Mouse (Mus musculus): ENCODE measurements around the gene Dedd2. TPM values are rescaled to one million over a fixed set of nuclear protein-coding genes. Genes with fewer than 3 reads are reported as not detected.
"Not testable (repeated sequence)": the region's sequence is repeated elsewhere in the genome, so short reads cannot be mapped to it uniquely, and the experiment has no call there.

The Dedd2 gene
- 10 to 100 TPM; 24.6 to 26.2 (median 25.0) TPM for polyA plus RNA-seq (2017; shearing (Covaris generic))

DNA sequence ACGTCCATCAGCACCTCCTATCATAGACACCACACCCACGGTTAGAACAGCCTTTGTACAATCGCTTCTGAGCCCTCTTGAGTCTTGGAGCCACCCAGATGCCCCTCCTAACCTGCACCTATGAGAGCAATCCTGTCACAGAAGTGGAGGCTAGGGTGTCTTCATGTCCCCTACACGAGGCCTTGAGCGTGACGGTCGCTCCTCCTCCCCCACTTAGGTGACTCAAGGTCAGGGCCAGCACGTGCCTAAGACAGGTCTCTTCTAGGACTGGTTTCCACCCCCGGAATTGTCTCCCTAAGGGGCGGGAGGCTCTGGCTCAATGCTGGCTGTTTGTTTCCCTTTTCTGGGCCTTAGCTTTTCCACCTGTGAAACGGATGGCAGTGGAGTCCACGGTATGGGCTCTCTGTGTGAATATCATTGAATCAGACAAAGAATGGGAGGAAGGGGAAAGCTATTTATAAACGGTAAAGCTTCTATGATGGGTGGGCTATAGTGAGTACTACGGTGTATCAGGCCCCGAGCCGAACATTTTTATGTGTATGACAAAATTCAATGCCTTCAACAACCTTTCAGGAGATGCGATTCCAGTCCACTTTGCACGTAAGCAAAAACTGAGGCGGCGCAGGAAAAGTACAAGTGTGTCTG lies at the start of gene Dedd2:
Dedd2 (minus strand) TSS at position 159 of the 645 bp plus-strand sequence.
- no peak for ATAC-seq

DNA sequence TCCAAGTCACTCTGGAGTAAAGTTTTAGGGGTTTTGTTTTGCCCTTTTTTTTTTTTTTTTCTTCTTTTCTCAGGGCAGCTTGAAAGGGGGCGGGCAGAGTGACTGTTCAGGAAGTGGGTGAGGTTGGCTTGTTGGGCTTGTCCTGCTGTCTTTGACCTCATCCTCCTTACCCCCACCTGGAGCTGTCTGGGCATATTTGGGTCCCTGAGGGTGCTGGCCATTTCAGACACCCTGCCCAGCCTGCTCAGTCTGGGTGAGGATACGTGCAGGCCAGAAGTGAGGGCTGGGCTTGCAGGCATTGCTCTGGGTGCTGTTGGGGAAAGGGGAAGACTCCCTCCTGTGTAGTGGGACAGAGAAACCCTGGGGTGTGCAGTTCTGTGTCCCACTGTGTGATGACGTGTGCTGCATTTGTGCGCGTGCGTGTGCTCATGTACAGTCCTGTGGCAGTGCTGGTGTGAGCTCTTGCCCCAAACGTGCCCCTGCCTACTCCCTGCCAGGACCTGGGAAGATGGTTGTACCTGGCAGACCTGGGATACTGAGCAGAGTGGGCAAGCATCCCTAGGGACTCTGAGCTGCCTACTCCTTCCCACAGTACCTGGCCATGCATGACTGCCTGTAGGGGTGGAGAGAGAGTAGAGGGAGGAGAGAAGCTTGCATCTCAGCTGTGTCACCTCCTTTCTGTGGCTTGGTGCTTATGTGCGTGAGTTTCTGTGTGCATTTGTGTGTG lies 49.3 kb upstream of the Dedd2 start:
- no peak for ATAC-seq

DNA sequence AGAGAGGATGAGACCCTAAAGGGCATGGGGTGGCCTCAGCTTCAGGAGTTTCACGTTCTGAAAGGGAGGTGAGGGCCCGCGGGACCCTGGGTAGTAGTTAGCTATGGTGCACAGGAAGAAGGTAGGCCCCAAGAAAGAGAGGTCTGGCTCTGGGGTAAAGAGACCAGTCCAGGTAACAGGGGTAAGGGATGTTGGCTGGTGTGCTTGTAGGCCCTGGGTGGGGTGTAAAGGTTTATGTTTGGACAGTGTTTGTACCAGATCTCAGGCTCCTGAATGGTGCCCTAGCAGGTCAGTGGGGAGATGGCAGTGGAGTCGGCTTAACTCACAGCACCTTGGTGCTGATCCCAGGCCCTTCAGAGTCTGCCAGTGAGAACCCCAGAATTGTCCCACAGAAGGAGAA lies 48.6 kb upstream of the Dedd2 start:
- no peak for ATAC-seq

DNA sequence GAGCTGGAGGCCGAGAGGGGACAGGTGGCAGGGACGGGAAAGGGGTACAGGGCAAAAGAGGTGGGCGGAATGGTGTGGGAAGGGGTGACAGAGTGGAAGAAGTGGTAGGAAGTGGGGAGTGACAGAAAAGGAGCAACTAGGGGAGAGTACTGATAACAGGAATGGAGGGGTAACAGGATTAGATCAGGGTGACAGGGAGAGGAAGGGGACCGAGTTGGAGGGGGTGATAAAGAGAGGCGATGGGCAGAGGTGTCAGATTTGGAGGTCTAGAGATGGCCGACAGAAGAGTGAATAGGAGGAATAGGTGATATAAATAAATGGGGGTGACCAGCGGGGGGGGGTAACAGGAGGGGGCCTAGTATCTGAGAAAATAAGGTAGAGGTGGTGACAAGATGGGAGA lies 48.2 kb upstream of the Dedd2 start:
- ATAC-seq, result no peak

DNA sequence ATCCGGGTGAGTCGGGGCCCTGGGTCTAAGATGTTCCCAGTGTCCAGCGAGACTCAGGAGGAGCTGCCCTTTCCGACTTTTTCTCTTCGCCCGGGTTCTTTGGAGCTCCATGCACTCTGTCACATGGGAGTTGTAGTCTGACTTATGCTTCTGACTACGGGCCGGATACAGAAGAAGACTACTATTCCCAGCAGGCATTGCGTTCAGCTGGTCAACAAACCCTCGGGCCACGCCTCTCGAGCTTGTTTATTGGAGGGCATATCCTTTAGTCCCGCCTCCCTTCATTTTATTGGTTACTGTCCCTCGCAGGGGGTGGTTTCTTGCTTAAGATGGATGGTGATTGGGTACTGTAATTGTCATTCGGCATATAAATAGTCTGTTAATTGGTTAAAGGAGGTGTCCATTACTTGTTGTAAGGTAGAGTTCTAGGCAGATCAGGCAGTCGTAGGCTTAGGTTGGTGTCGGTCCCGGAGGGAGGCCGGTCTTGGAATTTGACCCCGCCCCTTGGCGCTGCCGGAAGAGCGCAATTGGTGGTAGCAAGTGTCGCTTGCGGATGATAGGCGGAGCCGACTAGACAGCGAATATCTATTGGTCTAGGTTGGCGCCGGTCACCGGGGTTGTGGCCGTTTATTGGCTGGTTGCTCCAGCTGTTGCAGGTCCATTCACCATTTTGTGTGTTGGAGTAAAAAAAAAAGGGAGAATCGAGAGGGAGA lies 47.5 kb upstream of the Dedd2 start:
- ATAC-seq, result peak; percentile 82

DNA sequence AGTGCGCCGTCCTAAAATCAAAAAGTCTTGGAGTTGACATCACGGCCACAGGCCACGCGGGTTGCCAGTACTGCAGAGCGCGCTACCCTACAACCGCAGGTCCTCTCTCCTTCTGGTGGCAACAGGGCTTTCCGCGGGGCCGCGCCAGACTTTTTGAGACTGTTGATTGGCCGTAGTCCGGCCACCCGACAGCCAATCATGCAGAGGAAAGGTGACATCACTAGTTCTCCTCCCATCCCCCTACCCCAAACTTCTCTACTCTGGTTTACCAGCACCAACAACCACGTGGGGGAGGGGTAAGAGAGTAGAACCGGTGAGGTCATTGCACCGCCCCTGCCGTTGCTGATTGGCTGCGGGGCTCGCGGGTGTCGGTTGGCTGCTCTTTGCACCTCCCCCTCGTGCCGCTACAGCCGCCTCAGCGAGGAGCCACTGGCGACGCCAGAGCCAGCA lies 46.9 kb upstream of the Dedd2 start, which contains the start of gene Cic:
Cic (plus strand) TSS at position 404 of the 450 bp plus-strand sequence.
- ATAC-seq, result peak; percentile 69

DNA sequence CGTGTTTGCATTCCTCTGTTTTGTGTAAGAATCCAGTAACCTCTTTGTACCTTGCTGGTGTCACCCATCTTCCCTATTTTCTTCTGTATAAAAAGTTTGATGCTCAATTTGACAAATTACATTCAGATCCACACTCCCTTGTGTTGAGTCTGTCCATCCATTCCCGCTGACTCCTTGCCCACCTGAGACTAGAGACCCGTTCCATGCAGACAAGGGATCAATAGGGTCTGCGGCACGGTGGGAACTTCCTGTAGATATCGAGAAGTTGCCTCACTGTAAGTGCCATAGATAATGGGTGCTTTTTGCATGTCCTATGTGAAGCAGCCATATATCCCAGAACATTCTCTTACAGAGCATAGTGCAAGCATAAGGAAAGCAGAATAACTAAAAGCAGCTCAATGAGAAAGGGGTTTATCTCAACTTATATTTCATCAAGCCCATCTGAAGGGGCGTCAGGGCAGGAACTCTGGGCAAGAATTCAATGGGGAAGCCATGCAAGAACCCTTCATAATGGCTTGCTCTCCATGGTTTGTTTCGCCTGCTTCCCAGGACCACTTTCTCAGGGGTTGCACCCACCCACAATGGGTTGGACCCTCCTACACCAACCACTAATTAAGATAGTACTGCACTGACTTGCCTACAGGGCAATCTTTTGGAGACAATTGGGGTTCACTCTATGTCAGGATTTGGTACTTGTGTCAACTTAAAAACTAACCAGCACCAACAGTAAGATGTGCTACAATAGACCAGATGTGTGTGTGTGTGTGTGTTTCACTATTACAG lies 46.0 kb upstream of the Dedd2 start:
- ATAC-seq, result no peak

DNA sequence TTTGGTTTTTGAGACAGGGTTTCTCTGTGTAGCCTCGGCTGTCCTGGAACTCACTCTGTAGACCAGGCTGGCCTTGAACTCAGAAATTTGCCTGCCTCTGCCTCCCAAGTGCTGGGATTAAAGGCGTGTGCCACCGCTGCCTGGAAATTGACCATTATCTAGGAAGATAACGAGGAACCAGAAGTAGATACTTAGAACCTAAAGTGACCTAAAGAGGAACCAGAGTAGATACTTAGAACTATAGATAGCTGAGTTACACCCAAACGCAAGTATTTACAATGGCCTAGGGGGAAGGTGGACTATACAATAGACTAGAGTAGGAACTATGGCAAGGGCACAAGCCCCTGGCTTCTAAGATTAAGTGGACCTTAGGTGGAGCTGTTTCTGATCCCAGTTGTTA lies 45.3 kb upstream of the Dedd2 start:
- not testable (repeated sequence) for ATAC-seq

DNA sequence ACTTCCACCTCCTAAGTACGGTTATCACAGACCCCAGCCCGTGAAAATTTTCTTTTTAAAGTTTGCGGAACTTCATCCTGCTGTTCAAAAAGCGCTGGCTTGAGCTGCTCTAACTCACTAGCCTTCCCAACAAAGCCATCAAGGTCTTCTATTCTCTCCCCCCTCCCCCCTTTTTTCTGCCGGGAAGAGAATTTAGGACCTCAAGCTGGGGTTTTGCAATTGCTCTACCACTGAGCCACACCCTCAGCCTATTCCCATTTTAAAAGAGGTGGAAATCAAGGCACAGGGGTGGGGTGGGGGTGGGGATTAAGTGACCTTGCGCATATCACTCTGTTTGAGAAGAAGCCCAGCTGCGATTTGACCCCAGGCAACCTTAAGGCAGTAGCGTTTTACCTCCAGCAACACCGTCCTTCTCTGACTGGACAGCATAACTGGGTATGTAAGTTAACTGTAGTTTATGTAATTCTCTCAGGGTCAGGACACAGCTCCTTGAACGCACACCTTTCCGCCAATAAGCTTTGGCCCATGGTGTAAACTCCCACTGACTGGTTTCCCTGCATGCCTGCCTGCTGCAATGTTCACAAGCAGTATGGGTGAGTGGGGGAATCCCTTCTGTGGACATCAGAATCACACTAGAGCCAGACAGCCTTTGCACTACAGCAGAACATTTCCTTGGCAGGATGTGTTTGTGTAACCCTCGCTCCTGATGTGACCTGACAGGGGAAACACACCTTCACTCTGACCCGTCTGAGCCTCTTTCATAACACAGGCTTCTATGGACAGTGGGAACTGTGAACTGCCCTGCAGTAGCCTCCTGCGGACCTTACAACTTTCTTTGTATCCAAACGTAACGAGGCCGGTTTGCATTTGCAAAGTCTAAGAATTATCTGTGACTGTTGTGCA lies 43.8 kb upstream of the Dedd2 start:
- ATAC-seq, result no peak

DNA sequence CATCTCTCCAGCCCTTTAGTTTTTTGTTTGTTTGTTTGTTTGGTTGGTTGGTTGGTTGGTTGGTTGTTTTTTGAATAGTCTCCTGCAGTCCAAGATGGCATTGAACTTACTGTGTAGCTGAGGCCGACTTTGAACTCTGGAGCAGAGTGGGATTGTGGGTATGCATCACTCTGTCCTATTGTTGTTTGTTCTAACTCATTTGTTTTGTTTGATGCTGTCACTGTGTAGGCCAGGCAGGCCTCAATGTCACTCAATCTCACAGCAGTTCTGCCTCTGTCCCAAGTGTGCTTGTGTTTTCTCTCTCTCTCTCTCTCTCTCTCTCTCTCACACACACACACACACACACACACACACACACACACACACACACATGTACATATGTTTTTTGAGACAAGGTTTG lies 41.5 kb upstream of the Dedd2 start:
- no peak for ATAC-seq

DNA sequence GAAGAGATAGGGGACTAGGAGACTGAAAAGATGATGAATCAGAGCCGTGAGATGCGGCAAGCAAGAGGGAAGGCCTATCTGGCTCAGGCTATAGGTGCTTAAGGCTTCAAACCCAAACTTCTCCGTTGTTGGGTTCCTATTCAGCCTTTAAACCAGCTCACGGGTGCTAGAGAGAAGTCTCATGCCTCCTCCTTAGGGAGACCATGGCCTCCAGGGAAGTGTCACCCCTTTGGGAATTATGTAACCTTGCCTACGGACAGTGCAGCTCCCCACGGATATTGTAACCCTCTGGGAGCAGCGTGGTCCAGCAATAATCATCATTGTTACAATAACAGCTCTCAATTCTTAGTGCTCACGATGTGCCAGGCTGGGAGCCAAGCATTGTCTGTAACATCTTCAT lies 31.4 kb upstream of the Dedd2 start:
- ATAC-seq, result no peak

DNA sequence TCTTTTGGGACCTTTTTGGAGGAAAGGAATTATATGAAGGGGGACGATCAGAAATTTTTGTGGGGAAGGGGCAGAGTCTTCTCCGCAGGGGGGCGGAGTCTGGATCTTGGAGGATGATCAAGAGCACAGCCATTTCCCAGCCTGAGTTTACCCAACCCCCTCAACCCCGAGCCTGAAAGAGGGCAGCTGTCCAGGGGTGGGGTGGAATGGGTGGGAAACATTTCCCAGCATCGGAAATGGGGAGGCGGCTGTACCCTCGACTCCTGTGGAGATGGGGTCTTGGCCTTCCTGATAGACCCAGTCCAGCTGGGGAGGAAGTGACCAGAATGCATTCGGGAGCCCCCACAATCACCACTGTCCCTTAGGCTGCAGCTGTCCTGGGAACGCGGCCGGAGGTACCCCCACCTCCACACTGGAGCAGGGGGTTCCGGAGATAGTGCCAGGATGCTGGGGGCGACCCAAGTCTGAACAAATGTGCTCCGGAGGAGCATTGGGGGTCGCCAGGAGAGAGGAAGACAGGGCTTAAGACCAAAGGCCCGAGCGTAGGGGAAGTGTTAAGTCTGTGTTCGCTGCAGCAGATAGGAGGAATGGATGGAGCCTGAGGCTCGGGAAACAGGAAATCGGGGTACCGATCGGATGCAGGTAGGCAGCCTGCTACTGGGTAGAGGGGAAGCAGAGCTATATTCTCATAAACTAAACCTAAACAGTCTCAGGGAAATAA lies 30.8 kb upstream of the Dedd2 start:
- ATAC-seq, result no peak

DNA sequence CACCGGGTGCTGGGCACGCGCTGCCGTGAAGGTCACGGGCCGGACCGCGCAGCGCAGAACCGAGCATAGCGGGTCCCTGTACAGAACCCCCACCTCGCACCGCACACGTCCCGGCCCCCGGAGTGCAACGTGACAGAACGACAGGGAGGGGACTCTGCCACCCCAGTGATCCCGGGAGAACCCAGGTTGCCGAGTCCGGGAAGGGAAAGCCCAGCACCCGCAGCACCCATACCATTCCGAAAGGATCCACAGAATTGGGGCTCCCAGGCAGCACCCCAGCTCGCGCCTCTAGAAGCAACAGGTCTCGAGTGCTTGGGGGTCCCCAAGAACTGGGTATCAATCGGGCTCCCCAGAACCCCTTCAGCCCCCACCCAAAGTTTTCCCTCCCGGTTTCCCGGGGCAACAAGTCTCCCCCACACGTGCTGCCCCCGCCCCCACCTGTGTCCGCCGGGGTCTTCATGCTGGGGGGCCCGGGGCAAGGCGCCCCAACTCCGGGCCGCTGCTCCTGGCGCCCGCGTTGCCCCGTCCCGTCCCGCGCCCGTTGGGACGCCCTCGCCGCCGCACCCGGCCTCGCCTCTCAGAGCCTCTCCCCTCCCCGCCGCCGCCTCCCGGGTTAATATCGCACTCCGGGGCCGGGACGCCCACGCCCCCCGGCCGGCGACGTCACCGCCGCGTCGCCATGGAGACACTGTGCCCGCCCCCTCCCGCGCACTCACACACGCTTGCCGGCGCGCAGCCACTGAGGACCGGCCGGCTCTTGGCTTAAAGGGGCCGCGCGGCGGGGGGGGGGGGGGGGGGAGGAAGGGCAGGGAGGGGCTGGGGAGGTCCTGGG lies 29.9 kb upstream of the Dedd2 start, which contains the start of gene Erf:
Erf (minus strand) TSS at position 621 of the 832 bp plus-strand sequence.
- ATAC-seq, result peak; percentile 89

DNA sequence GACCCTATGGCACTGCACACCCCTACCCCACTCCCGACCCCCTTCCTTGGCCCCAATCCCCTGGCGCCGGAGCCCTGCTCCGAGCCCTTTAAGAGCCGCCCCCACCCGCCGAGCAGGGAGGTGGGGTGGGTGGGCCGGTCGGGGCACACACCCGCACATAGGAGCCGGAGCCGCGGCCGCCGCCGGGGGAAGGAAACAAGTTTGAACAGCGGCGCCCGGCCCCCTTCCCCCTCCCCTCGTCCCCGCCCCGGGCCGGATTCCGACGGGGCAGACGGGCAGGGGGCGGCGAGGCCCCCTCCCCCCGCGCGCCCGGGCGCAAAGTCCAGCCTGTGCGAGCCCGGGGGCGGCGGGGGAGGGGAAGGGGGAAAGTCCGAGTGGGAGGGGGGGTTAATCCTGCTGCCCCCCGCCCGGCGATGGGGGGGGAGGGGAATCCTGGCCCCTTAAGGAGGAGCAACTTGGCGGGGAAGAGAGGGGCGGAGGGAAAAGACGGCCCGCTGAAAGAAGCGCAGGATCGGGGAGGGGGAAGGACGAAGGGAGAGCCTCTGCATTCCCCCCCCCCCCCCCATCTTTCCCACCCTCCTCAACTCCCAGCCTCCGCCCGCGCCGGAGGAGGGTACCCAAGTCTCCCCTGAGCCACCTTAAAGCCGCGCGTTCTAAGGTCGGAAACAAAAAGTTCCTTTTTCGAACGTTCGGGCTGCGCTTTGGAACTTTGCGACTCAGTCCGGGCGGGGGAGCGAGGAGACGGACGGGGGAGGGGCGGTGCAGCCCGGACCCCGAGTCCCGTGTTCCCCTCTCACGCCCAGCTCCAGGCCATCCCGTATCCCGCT lies 29.1 kb upstream of the Dedd2 start:
- ATAC-seq, result peak; percentile 60

DNA sequence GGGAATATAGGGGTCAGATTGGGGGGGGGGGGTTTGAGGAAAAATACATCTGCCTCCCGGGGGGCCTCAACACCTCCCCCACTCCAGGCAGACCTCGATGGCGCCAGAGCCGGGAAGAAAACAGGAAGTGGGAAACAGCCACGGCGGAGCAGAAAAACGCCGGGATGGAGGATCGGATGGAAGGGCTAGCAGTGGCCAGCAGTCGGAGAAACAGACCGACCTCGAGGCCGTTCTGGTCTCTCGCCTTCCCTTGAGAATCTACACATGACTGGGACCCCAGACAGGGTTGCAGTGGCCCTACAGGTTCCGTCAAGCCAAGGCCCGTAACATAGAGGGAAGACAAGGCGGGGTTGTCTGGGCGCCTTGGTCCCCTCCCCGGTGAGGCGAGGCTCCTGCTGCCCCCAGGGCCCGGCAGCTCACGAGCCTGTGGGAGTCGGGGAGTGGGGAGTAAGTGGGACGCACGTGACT lies 28.5 kb upstream of the Dedd2 start:
- no peak for ATAC-seq

DNA sequence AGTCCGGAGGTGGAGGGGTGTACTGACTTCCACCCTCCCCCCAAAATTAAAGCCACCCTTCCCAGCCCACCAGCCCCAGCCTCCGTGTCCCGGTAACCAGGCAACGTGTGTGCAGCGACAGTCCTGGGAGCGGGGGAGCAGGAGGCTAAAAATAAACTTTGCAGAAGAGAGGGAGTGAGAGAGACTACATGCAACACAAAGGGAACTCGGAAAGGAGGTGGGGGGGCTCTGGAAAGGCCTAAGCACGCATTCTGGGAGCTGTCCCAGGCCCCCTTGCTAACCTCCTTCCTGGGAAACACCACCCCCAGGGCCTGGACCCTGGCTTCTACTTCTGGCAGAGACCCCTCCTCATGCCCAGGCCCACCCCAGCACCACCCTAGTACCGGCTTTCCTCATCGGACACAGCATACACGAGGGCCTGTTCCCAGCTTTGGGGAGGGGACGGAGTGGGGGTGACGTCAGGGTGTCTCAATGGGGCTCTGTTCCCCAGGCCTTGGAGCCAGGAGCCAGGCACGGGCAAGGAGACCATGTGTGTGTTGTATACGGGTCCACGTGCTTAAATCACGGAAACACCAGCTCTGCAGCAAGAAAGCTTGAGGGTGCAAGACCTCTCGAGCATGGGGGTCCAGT lies 27.7 kb upstream of the Dedd2 start:
- ATAC-seq, result no peak

DNA sequence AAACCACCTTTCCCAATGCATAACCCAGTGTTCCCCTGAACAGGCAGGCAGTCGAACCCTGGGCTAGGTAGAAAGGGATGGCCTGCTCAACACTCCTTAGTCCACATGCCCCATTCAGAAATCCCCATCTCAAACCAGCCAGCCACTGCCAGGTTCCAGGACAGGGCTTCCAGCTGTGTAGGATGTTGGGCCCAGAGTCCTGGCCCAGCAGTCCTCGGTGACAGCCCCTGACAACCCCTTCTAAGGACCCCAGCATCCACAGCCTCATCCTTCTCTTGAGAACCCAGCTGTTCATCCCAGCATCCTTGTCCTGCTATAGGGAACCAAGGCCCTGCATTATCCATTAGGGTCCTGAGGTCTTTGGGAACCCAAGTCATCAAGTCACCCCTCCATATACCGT lies 27.1 kb upstream of the Dedd2 start:
- ATAC-seq, result no peak

DNA sequence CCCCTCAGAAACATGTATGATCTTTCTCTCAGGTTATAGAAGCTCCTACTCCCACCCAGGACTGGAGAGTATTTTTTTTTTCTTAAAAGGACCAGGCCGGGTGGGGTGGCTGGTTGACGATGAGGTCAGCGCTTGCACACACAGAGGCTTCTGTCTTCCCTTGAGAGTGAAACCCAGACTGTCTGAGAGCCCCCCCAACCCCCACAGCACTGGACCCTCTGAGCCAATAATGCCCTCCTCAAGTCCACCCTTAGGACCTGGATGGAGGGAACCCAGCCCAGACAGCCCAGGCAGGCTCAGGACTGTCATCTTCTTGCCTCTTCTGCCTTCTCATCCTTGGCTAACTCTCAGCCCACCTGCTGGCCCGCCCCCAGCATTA lies 26.3 kb upstream of the Dedd2 start:
- no peak for ATAC-seq

Data from inflammation-experienced regulatory T-cells, adult 6 months (primary cell).